Mouse (Mus musculus): ENCODE measurements at regions not wholly inside any gene's neighbourhood (a gene's known extent, or its start where the extent isn't known, plus 50 kb on each side); places are given as distances from the start of the nearest gene placed in this dataset.

DNA sequence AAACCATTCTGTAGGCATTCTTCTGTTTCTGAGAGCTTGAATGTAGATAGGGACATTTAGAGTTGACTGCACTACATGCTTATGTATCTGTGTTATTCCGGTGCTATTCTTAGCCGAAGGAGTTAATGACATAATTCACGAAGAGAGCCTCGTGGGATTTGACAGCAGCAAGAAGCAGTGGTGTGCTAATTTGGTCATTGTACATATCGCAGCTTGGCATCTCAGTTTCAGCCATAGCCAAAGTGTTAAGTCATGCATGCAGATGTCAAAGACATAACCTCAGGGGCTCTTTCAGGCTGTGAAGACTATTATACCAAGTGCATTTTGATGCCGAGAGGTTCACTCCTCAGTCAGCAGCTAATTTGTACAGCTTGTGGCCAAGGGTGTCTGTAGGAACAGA lies 125.1 kb upstream of the Itga1 start:
- TF ChIP-seq POLR2AphosphoS5 (IDR thresholded peaks at IDR 0.05; ENCODE audit: insufficient replicate concordance, low read depth, low read length), result no peak
- TF ChIP-seq CTCF (IDR thresholded peaks at IDR 0.05; ENCODE audit: low read depth, low read length), result no peak
- TF ChIP-seq GATA1 (IDR thresholded peaks at IDR 0.05; ENCODE audit: borderline replicate concordance, low read length), result no peak
- TF ChIP-seq TAL1 (conservative IDR thresholded peaks at IDR 0.05; ENCODE audit: low read depth, low read length), result no peak
- TF ChIP-seq GATA2 (IDR thresholded peaks at IDR 0.05; ENCODE audit: borderline replicate concordance, low read depth, low read length), result no peak
- H3K4me3 ChIP-seq (ENCODE audit: low read depth, low read length), result no peak overlapping the region
- DNase-seq (ENCODE audit: low spot score) (no peak), ATAC-seq (ENCODE audit: extremely low read depth, insufficient number of reproducible peaks, low FRiP score, poor library complexity, severe bottlenecking) (no peak)
- H3K27me3 ChIP-seq (ENCODE audit: insufficient read depth, low read length), result no peaks in the 10 kb centered on the region
- no peaks in the 10 kb centered on the region for H3K4me1 ChIP-seq (ENCODE audit: insufficient read depth, low read depth, low read length)
- no peaks in the 10 kb centered on the region for H3K9me3 ChIP-seq (replicated peaks)
- H3K36me3 ChIP-seq (replicated peaks), result no peaks in the 10 kb centered on the region

GRCm38 (mm10) chr13:115219701-115220100 lies 117.9 kb upstream of the Itga1 start:
- Histone ChIP-seq H3K4me3 (ENCODE audit: low read depth, low read length) (no peak overlapping the region), H3K9me3 (replicated peaks) (no peaks in the 10 kb centered on the region), H3K4me1 (ENCODE audit: insufficient read depth, low read depth, low read length) (no peaks in the 10 kb centered on the region), H3K27me3 (ENCODE audit: insufficient read depth, low read length) (no peaks in the 10 kb centered on the region), H3K36me3 (replicated peaks) (no peaks in the 10 kb centered on the region)
- TF ChIP-seq TAL1 (conservative IDR thresholded peaks at IDR 0.05; ENCODE audit: low read depth, low read length) (no peak), GATA2 (IDR thresholded peaks at IDR 0.05; ENCODE audit: borderline replicate concordance, low read depth, low read length) (no peak), POLR2AphosphoS5 (IDR thresholded peaks at IDR 0.05; ENCODE audit: insufficient replicate concordance, low read depth, low read length) (no peak), GATA1 (IDR thresholded peaks at IDR 0.05; ENCODE audit: borderline replicate concordance, low read length) (no peak), CTCF (IDR thresholded peaks at IDR 0.05; ENCODE audit: low read depth, low read length) (no peak)
- ATAC-seq (ENCODE audit: extremely low read depth, insufficient number of reproducible peaks, low FRiP score, poor library complexity, severe bottlenecking) (no peak), DNase-seq (ENCODE audit: low spot score) (no peak)

GRCm38 (mm10) chr13:115211285-115211684 lies 109.5 kb upstream of the Itga1 start:
- H3K27me3 ChIP-seq (ENCODE audit: insufficient read depth, low read length), result no peaks in the 10 kb centered on the region
- ATAC-seq (ENCODE audit: extremely low read depth, insufficient number of reproducible peaks, low FRiP score, poor library complexity, severe bottlenecking), result no peak
- TF ChIP-seq POLR2AphosphoS5 (IDR thresholded peaks at IDR 0.05; ENCODE audit: insufficient replicate concordance, low read depth, low read length), result no peak
- no peak for TF ChIP-seq GATA2 (IDR thresholded peaks at IDR 0.05; ENCODE audit: borderline replicate concordance, low read depth, low read length)
- no peak for TF ChIP-seq GATA1 (IDR thresholded peaks at IDR 0.05; ENCODE audit: borderline replicate concordance, low read length)
- TF ChIP-seq TAL1 (conservative IDR thresholded peaks at IDR 0.05; ENCODE audit: low read depth, low read length), result no peak
- no peak for TF ChIP-seq CTCF (IDR thresholded peaks at IDR 0.05; ENCODE audit: low read depth, low read length)
- H3K36me3 ChIP-seq (replicated peaks), result no peaks in the 10 kb centered on the region
- no peak overlapping the region for H3K4me3 ChIP-seq (ENCODE audit: low read depth, low read length)
- no peak for DNase-seq (ENCODE audit: low spot score)
- H3K4me1 ChIP-seq (ENCODE audit: insufficient read depth, low read depth, low read length), result no peaks in the 10 kb centered on the region
- no peaks in the 10 kb centered on the region for H3K9me3 ChIP-seq (replicated peaks)

DNA sequence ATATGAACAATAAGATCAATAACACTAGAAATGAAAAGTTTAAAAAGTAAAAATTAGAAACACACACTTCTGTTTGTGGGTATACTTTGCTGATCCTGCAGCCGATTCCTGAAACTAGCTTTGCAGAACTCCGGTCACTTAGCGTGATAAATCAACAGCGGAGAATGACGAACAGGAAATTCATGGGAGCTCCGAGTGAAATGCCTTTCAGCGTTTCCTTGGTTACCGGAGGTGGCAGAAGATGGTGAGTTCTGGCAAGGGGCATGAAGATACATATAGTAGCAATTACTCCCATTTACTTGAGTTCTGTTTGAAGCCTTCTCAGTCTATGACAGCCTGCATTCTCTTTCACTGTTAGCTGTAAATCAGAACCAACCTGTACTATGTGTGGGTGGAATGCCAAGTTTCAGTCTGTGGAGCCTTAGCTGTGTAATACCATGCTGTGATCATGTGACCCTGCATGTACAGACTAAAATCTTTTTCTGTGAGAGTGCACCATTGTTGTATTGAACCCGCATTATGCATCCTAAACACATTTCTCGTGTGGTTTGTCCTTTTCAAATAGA lies 109.0 kb upstream of the Itga1 start:
- Histone ChIP-seq H3K27me3 (ENCODE audit: insufficient read depth, low read length) (no peaks in the 10 kb centered on the region), H3K36me3 (replicated peaks) (no peaks in the 10 kb centered on the region), H3K4me1 (ENCODE audit: insufficient read depth, low read depth, low read length) (no peaks in the 10 kb centered on the region), H3K9me3 (replicated peaks) (no peaks in the 10 kb centered on the region), H3K4me3 (ENCODE audit: low read depth, low read length) (no peak overlapping the region)
- TF ChIP-seq CTCF (IDR thresholded peaks at IDR 0.05; ENCODE audit: low read depth, low read length) (no peak), GATA1 (IDR thresholded peaks at IDR 0.05; ENCODE audit: borderline replicate concordance, low read length) (no peak), POLR2AphosphoS5 (IDR thresholded peaks at IDR 0.05; ENCODE audit: insufficient replicate concordance, low read depth, low read length) (no peak), GATA2 (IDR thresholded peaks at IDR 0.05; ENCODE audit: borderline replicate concordance, low read depth, low read length) (no peak), TAL1 (conservative IDR thresholded peaks at IDR 0.05; ENCODE audit: low read depth, low read length) (no peak)
- ATAC-seq (ENCODE audit: extremely low read depth, insufficient number of reproducible peaks, low FRiP score, poor library complexity, severe bottlenecking) (no peak), DNase-seq (ENCODE audit: low spot score) (no peak)

- Histone ChIP-seq H3K4me3 (ENCODE audit: low read depth, low read length) (no peak overlapping the region), H3K36me3 (replicated peaks) (no peaks in the 10 kb centered on the region), H3K4me1 (ENCODE audit: insufficient read depth, low read depth, low read length) (no peaks in the 10 kb centered on the region), H3K27me3 (ENCODE audit: insufficient read depth, low read length) (no peaks in the 10 kb centered on the region), H3K9me3 (replicated peaks) (no peaks in the 10 kb centered on the region)
- TF ChIP-seq POLR2AphosphoS5 (IDR thresholded peaks at IDR 0.05; ENCODE audit: insufficient replicate concordance, low read depth, low read length) (no peak), TAL1 (conservative IDR thresholded peaks at IDR 0.05; ENCODE audit: low read depth, low read length) (no peak), GATA2 (IDR thresholded peaks at IDR 0.05; ENCODE audit: borderline replicate concordance, low read depth, low read length) (no peak), CTCF (IDR thresholded peaks at IDR 0.05; ENCODE audit: low read depth, low read length) (no peak), GATA1 (IDR thresholded peaks at IDR 0.05; ENCODE audit: borderline replicate concordance, low read length) (no peak)
- ATAC-seq (ENCODE audit: extremely low read depth, insufficient number of reproducible peaks, low FRiP score, poor library complexity, severe bottlenecking) (no peak), DNase-seq (ENCODE audit: low spot score) (no peak)
These were observed 107.8 kb upstream of the Itga1 start for GRCm38 (mm10) chr13:115209402-115210192.

DNA sequence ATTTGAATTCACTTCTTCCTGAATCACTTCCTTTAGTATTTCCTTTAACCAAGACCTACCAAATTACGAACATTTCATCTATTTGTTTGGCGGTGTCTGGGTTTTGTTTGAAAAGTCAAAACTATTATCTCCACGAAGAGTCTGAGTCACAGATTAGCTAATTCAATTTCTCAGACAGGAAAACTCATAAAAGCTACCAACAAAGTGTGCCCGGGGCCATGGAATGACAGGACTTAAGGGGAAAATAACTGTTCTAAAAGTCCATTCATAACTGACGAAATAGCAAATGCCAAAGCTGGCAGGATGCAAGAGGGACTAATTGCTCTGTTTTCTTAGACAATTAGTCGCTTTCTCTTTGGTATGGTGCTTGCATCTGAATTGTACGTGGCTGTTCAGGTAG lies 105.0 kb upstream of the Itga1 start:
- TF ChIP-seq TAL1 (conservative IDR thresholded peaks at IDR 0.05; ENCODE audit: low read depth, low read length) (no peak), GATA1 (IDR thresholded peaks at IDR 0.05; ENCODE audit: borderline replicate concordance, low read length) (no peak), GATA2 (IDR thresholded peaks at IDR 0.05; ENCODE audit: borderline replicate concordance, low read depth, low read length) (no peak), POLR2AphosphoS5 (IDR thresholded peaks at IDR 0.05; ENCODE audit: insufficient replicate concordance, low read depth, low read length) (no peak), CTCF (IDR thresholded peaks at IDR 0.05; ENCODE audit: low read depth, low read length) (no peak)
- no peaks in the 10 kb centered on the region for H3K27me3 ChIP-seq (ENCODE audit: insufficient read depth, low read length)
- no peak overlapping the region for H3K4me3 ChIP-seq (ENCODE audit: low read depth, low read length)
- no peaks in the 10 kb centered on the region for H3K36me3 ChIP-seq (replicated peaks)
- no peaks in the 10 kb centered on the region for H3K9me3 ChIP-seq (replicated peaks)
- H3K4me1 ChIP-seq (ENCODE audit: insufficient read depth, low read depth, low read length), result no peaks in the 10 kb centered on the region
- DNase-seq (ENCODE audit: low spot score), result no peak
- ATAC-seq (ENCODE audit: extremely low read depth, insufficient number of reproducible peaks, low FRiP score, poor library complexity, severe bottlenecking), result no peak

Data from G1E (cell line).